Mouse (Mus musculus): Measurements from ENCODE around the gene Zfp335.

GRCm38 (mm10) chr2:164947930-164948329 lies 36.4 kb upstream of the Zfp335 start:
- TF ChIP-seq POLR2A (IDR thresholded peaks at IDR 0.05; ENCODE audit: borderline replicate concordance, extremely low read depth, insufficient read depth, insufficient read length, poor library complexity, severe bottlenecking) (no peak), CTCF (IDR thresholded peaks at IDR 0.05; ENCODE audit: borderline replicate concordance, extremely low read depth, insufficient read depth, insufficient read length) (no peak)

Data from brain, embryonic 14.5 days (tissue).